Mouse (Mus musculus) CH12.LX (cell line): ENCODE measurements around the gene Trim13. TPM values are rescaled to one million over a fixed set of nuclear protein-coding genes. Genes with fewer than 3 reads are reported as not detected.

Source experiments
- DNase-seq: peaks from one replicate; pipeline ENCODE4 v3.0.0-alpha.2; 2013; ENCODE audit errors: extremely low read depth
- H3K27ac ChIP-seq: 2 replicates; pipeline ENCODE4 v1.5.1; 2012; ENCODE audit warnings: low read depth, mild to moderate bottlenecking, control low read depth, moderate library complexity; ENCODE audit not compliant: insufficient read depth
- H3K27me3 ChIP-seq: replicated peaks from 2 replicates; pipeline ENCODE3; 2012; ENCODE audit warnings: inconsistent platforms
- H3K36me3 ChIP-seq, 2 experiments: replicated peaks in 1 of 2; 2 replicates each; pipeline versions ENCODE3 to v1.6.1; 2012; ENCODE audit warnings: inconsistent platforms in 1 of 2, low read length in 1 of 2, mild to moderate bottlenecking in 1 of 2, mixed read lengths in 1 of 2, moderate library complexity in 1 of 2; ENCODE audit not compliant: control insufficient read depth in 1 of 2, insufficient read depth in 1 of 2
- H3K4me1 ChIP-seq, 2 experiments: 2 replicates each; pipeline ENCODE4 v1.6.1; 2012; ENCODE audit warnings: inconsistent platforms in 1 of 2, moderate library complexity in 1 of 2; ENCODE audit not compliant: insufficient read depth in 2 of 2, control insufficient read depth in 1 of 2
- H3K4me2 ChIP-seq: 2 replicates; pipeline ENCODE4 v1.6.1; 2012; ENCODE audit warnings: low read depth, mild to moderate bottlenecking, control low read depth; ENCODE audit not compliant: poor library complexity, insufficient read depth, severe bottlenecking
- H3K4me3 ChIP-seq, 3 experiments: fragments of 150-350 bp in 1 of 3; sonication (generic) in 1 of 3; replicated peaks in 1 of 3; 2 replicates each; pipeline versions ENCODE3 to v1.5.1; 2011 to 2012; ENCODE audit warnings: low read depth in 2 of 3, low read length in 2 of 3, mild to moderate bottlenecking in 2 of 3, moderate library complexity in 2 of 3, control low read depth in 1 of 3, improper control_type of control experiment in 1 of 3, inconsistent platforms in 1 of 3, mixed read lengths in 1 of 3; ENCODE audit not compliant: poor library complexity in 1 of 3
- H3K79me2 ChIP-seq: replicated peaks from 2 replicates; pipeline ENCODE4 v1.6.1; 2012; ENCODE audit warnings: mild to moderate bottlenecking, moderate library complexity; ENCODE audit not compliant: control insufficient read depth, poor library complexity, insufficient read depth, severe bottlenecking; ENCODE audit errors: extremely low read depth
- H3K9ac ChIP-seq: 2 replicates; pipeline ENCODE4 v1.6.1; 2012; ENCODE audit warnings: low read depth, mild to moderate bottlenecking, control low read depth, moderate library complexity; ENCODE audit not compliant: insufficient read depth
- H3K9me3 ChIP-seq: replicated peaks from 2 replicates; pipeline ENCODE3; 2012; ENCODE audit warnings: low read length, inconsistent platforms, mixed read lengths
- BHLHE40 ChIP-seq: IDR thresholded peaks from 2 replicates; pipeline ENCODE4 v1.6.1; 2011; ENCODE audit warnings: mild to moderate bottlenecking, low read depth, low read length, improper control_type of control experiment
- CTCF ChIP-seq, 2 experiments: IDR thresholded peaks in 1 of 2; conservative IDR thresholded peaks in 1 of 2; 2 replicates each; pipeline ENCODE4 v1.5.1; 2011 to 2012; ENCODE audit warnings: low read depth in 2 of 2, low read length in 2 of 2, improper control_type of control experiment in 1 of 2, inconsistent platforms in 1 of 2, mild to moderate bottlenecking in 1 of 2, moderate library complexity in 1 of 2
- ELF1 ChIP-seq: IDR thresholded peaks from 2 replicates; pipeline ENCODE4 v1.6.1; 2014; ENCODE audit warnings: low read depth, mild to moderate bottlenecking, inconsistent platforms, low read length, improper control_type of control experiment
- KAT2A ChIP-seq: IDR thresholded peaks from 2 replicates; pipeline ENCODE4 v1.6.1; 2012; ENCODE audit warnings: low read length, improper control_type of control experiment, inconsistent platforms; ENCODE audit not compliant: insufficient replicate concordance
- MAX ChIP-seq: IDR thresholded peaks from 2 replicates; pipeline ENCODE4 v1.6.1; 2011; ENCODE audit warnings: low read length, improper control_type of control experiment
- MAZ ChIP-seq: IDR thresholded peaks from 2 replicates; pipeline ENCODE4 v1.6.1; 2012; ENCODE audit warnings: low read depth, mild to moderate bottlenecking, inconsistent platforms, low read length, improper control_type of control experiment, moderate library complexity
- MEF2A ChIP-seq: IDR thresholded peaks from 2 replicates; pipeline ENCODE4 v1.6.1; 2014; ENCODE audit warnings: low read depth, mild to moderate bottlenecking, inconsistent platforms, low read length, improper control_type of control experiment, borderline replicate concordance
- MXI1 ChIP-seq: IDR thresholded peaks from 2 replicates; pipeline ENCODE4 v1.6.1; 2011; ENCODE audit warnings: mild to moderate bottlenecking, low read depth, low read length, improper control_type of control experiment
- NELFE ChIP-seq: IDR thresholded peaks from 2 replicates; pipeline ENCODE4 v1.6.1; 2011; ENCODE audit warnings: low read depth, low read length, improper control_type of control experiment
- NRF1 ChIP-seq: IDR thresholded peaks from 2 replicates; pipeline ENCODE4 v1.6.1; 2014; ENCODE audit warnings: low read depth, mild to moderate bottlenecking, inconsistent platforms, low read length, improper control_type of control experiment, moderate library complexity
- PAX5 ChIP-seq: IDR thresholded peaks from 2 replicates; pipeline ENCODE4 v1.6.1; 2012; ENCODE audit warnings: low read length, inconsistent platforms, mixed read lengths
- POLR2A ChIP-seq: IDR thresholded peaks from 2 replicates; pipeline ENCODE4 v1.6.1; 2011; ENCODE audit warnings: low read depth, mild to moderate bottlenecking, improper control_type of control experiment, low read length
- RAD21 ChIP-seq: IDR thresholded peaks from 2 replicates; pipeline ENCODE4 v1.6.1; 2011; ENCODE audit warnings: low read depth, mild to moderate bottlenecking, low read length, improper control_type of control experiment, moderate library complexity
- SIN3A ChIP-seq: IDR thresholded peaks from 2 replicates; pipeline ENCODE4 v1.6.1; 2012; ENCODE audit warnings: low read length, improper control_type of control experiment, inconsistent platforms
- TCF12 ChIP-seq: IDR thresholded peaks from 2 replicates; pipeline ENCODE4 v1.6.1; 2014; ENCODE audit warnings: low read depth, mild to moderate bottlenecking, inconsistent platforms, low read length, improper control_type of control experiment
- UBTF ChIP-seq: IDR thresholded peaks from 2 replicates; pipeline ENCODE4 v1.6.1; 2012; ENCODE audit warnings: low read depth, mild to moderate bottlenecking, inconsistent platforms, low read length, improper control_type of control experiment, moderate library complexity
- USF1 ChIP-seq: IDR thresholded peaks from 2 replicates; pipeline ENCODE4 v1.6.1; 2014; ENCODE audit warnings: low read depth, mild to moderate bottlenecking, inconsistent platforms, low read length, improper control_type of control experiment
- USF2 ChIP-seq: conservative IDR thresholded peaks from 2 replicates; pipeline ENCODE4 v1.6.1; 2011; ENCODE audit warnings: low read depth, low read length, improper control_type of control experiment
- ZKSCAN1 ChIP-seq: IDR thresholded peaks from 2 replicates; pipeline ENCODE4 v1.6.1; 2012; ENCODE audit warnings: low read depth, inconsistent platforms, low read length, improper control_type of control experiment, borderline replicate concordance
- ZNF384 ChIP-seq: IDR thresholded peaks from 2 replicates; pipeline ENCODE4 v1.6.1; 2012; ENCODE audit warnings: low read depth, low read length, improper control_type of control experiment, inconsistent platforms
- dilution Hi-C: fragments of 300-500 bp; cut with MboI; formaldehyde crosslinking; loops from 2 replicates; pipeline ENCODE4 v1.14.3; 2020; ENCODE audit warnings: low sequenced_read_pairs; ENCODE audit not compliant: extremely low pct_unique_long_range_greater_than_20kb, extremely low pct_ligation_motif_present
- in situ Hi-C: fragments of 300-500 bp; cut with MboI; formaldehyde crosslinking; loops from 3 replicates; pipeline ENCODE4 v1.14.3; 2019; ENCODE audit warnings: low sequenced_read_pairs, low pct_ligation_motif_present, low pct_unique_long_range_greater_than_20kb, mixed read lengths
- polyA plus RNA-seq: library from polyadenylated mRNA; unstranded; fragments of >175 nt; gene quantifications from 2 replicates; pipeline ENCODE4 v1.2.1, GENCODE M21; 2012; ENCODE audit warnings: low read depth; ENCODE audit not compliant: insufficient read length
- total RNA-seq, 2 experiments: library from RNA; depleted of rRNA; stranded (reverse); fragments of 300-350 nt in 1 of 2; fragments of >200 nt in 1 of 2; gene quantifications; 2 replicates each; pipeline ENCODE4 v1.2.3; 2012 to 2014

The Trim13 gene
- total and polyA plus RNA-seq, 3 experiments = 3.2 to 7.9 (median 5.7) TPM

DNA sequence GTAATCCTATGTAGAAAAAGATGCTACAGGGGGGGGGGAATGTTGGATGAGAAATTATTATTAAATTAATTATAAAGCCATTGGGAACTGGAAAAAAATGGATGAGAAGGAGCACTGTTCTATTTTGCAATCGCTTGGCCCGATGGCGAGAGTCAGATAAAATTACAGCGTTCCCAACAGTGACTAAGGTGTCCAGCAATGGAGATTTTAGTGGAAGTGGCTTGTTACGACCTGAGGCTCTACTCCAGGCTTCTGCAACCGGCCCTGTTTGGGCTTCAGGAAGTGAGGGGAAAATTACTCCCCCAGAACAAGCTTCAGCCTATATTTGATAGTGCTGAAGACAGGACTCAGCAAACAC, 42.1 kb upstream of the Trim13 start:
- dilution Hi-C loops = no loop called here
- TF ChIP-seq UBTF (no peak), PAX5 (no peak)
- H3K79me2 ChIP-seq = no peaks in the 10 kb centered on the region
- no peak overlapping the region for H3K27ac ChIP-seq
- peak overlapping the region; percentile 5 for H3K9ac ChIP-seq
- no peaks in the 10 kb centered on the region for H3K9me3 ChIP-seq
- H3K27me3 ChIP-seq = peaks cover 3% of the 10 kb centered on the region
- in situ Hi-C loops = loop anchor here (25.0 kb wide), 3 partner anchors 481 to 906 kb away; partner anchors contain the start of gene Gucy1b2
- peaks cover 0 to 23% of the 10 kb centered on the region in 2 experiments; a peak in 2 of 4 replicates for H3K4me1 ChIP-seq
- H3K4me2 ChIP-seq = peak overlapping the region; percentile 76; the same call in 1 of the 2 replicates
- DNase-seq = no peak
- peak overlapping the region; percentile 61 to 83 (median 73) for H3K4me3 ChIP-seq
- peaks cover 0 to 8% of the 10 kb centered on the region in 2 experiments for H3K36me3 ChIP-seq

- peak within 1 kb of the TSS; percentile 61 to 83 (median 73) for H3K4me3 ChIP-seq
- dilution Hi-C loops = no loop called here
- H3K27me3 ChIP-seq = peaks cover 3% of the 10 kb centered on the region
- peak; percentile 99 for DNase-seq
- H3K9me3 ChIP-seq = peaks cover 2% of the 10 kb centered on the region
- H3K4me1 ChIP-seq = peaks cover 0 to 23% of the 10 kb centered on the region in 2 experiments; a peak in 2 of 4 replicates
- no peaks in the 10 kb centered on the region for H3K79me2 ChIP-seq
- peak within 1 kb of the TSS; percentile 35 for H3K9ac ChIP-seq
- in situ Hi-C loops = loop anchor here (25.0 kb wide), 3 partner anchors 481 to 906 kb away; partner anchors contain the start of gene Gucy1b2
- H3K27ac ChIP-seq = peak within 1 kb of the TSS; percentile 18; the same call in 1 of the 2 replicates
- peaks cover 0 to 6% of the 10 kb centered on the region in 2 experiments for H3K36me3 ChIP-seq
- H3K4me2 ChIP-seq = peak within 1 kb of the TSS; percentile 76
- peak; percentile 78 for TF ChIP-seq USF1
- TF ChIP-seq RAD21 = peak; percentile 35
- peak; percentile 84 for TF ChIP-seq POLR2A
- peak in 1 of 2 experiments; percentile 52; a peak in 2 of 4 replicates for TF ChIP-seq CTCF (conservative IDR thresholded peaks at IDR 0.05 in 1 of 2, IDR thresholded peaks at IDR 0.05 in 1 of 2; ENCODE audit: low read depth in 2 of 2, low read length in 2 of 2)
- TF ChIP-seq ELF1 = peak; percentile 23; the same call in 1 of the 2 replicates
- TF ChIP-seq NRF1 = peak; percentile 96
- TF ChIP-seq NELFE = peak; percentile 82; the same call in 1 of the 2 replicates
- TF ChIP-seq ZNF384 = no peak
- TF ChIP-seq ZKSCAN1 = no peak
- TF ChIP-seq UBTF = no peak
- peak; percentile 46; the same call in 1 of the 2 replicates for TF ChIP-seq MAZ
- TF ChIP-seq BHLHE40 = 0 out of 2 replicates have a peak, but pooled peaks have one; percentile 16
- peak; percentile 14; the same call in 1 of the 2 replicates for TF ChIP-seq SIN3A
- peak; percentile 69 for TF ChIP-seq MXI1
- TF ChIP-seq KAT2A = no peak
- TF ChIP-seq TCF12 = peak; percentile 35; the same call in 1 of the 2 replicates
- peak; percentile 48; the same call in 1 of the 2 replicates for TF ChIP-seq USF2
- peak; percentile 53; the same call in 1 of the 2 replicates for TF ChIP-seq MAX
- no peak for TF ChIP-seq MEF2A
These were observed 41.5 kb upstream of the Trim13 start, which contains the start of gene Spryd7 for GRCm38 (mm10) chr14:61556289-61557147. Spryd7 (minus strand) TSS chr14:61556886.
